Mouse (Mus musculus) forebrain, embryonic 12.5 days (tissue): ENCODE measurements around the gene Qpct. TPM values are rescaled to one million over a fixed set of nuclear protein-coding genes. Genes with fewer than 3 reads are reported as not detected.

Source experiments
- ATAC-seq: fragments of 200-750 bp; cut with Nextera tagmentation; 2 replicates; pipeline ENCODE4 v1.8.0; 2017; ENCODE audit warnings: moderate TSS enrichment; ENCODE audit not compliant: low FRiP score
- H3K27ac ChIP-seq: fragments of 300-500 bp; sonication (generic); 2 replicates; pipeline ENCODE4 v1.5.1; 2016; ENCODE audit warnings: mild to moderate bottlenecking
- H3K27me3 ChIP-seq: fragments of 300-500 bp; sonication (generic); 2 replicates; pipeline ENCODE4 v1.6.1; 2016; ENCODE audit warnings: mild to moderate bottlenecking
- H3K36me3 ChIP-seq: fragments of 300-500 bp; sonication (generic); replicated peaks from 2 replicates; pipeline ENCODE4 v1.6.1; 2016; ENCODE audit warnings: mild to moderate bottlenecking
- H3K4me1 ChIP-seq: fragments of 300-500 bp; sonication (generic); 2 replicates; pipeline ENCODE4 v1.6.1; 2016
- H3K4me2 ChIP-seq: fragments of 300-500 bp; sonication (generic); 2 replicates; pipeline ENCODE4 v1.6.1; 2016; ENCODE audit warnings: mild to moderate bottlenecking, moderate library complexity
- H3K4me3 ChIP-seq: fragments of 300-500 bp; sonication (generic); replicated peaks from 2 replicates; pipeline ENCODE4 v1.5.1; 2016; ENCODE audit warnings: mild to moderate bottlenecking
- H3K9ac ChIP-seq: fragments of 300-500 bp; sonication (generic); 2 replicates; pipeline ENCODE4 v1.6.1; 2016; ENCODE audit warnings: mild to moderate bottlenecking
- H3K9me3 ChIP-seq: fragments of 300-500 bp; sonication (generic); 2 replicates; pipeline ENCODE4 v1.6.1; 2016
- WGBS: fragments of 180-500 bp; shearing (Covaris S2); methylation state at CpG from one replicate; pipeline ENCODE4 v1.1.7; 2016; 5-methylcytosine and 5-hydroxymethylcytosine counted together
- polyA plus RNA-seq: library from polyadenylated mRNA; unstranded; fragments of >200 nt; fragmentation: Nextera tagmentation; extraction: Ambion mirVana; gene quantifications from 2 replicates; pipeline ENCODE4 v1.2.1, GENCODE M21; 2016

The Qpct gene
- polyA plus RNA-seq, 1 experiment from 2014 or later, result 8.8 TPM

DNA sequence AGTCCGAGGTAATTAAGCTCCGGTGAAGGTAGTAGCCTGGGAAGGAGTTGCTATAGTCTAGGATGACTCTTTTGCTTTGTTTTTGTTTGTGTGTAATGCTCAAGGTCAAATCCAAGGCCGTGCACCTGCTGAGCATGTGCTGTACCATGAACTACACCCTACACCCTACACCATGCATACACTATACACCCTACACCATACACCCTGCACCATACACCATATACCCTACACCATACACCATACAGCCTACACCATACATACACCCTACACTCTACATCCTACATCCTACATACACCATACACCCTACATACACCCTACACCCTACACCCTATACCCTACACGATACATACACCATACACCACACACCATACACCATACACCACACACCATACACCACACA, 18.9 kb upstream of the Qpct start:
- Histone ChIP-seq H3K4me1 (no peaks in the 10 kb centered on the region), H3K27ac (no peak overlapping the region), H3K4me2 (no peak overlapping the region), H3K27me3 (no peaks in the 10 kb centered on the region), H3K9me3 (no peaks in the 10 kb centered on the region), H3K9ac (no peak overlapping the region), H3K36me3 (no peaks in the 10 kb centered on the region), H3K4me3 (no peak overlapping the region)
- WGBS, result 79% methylated on average over 4 of the region's 4 CpGs
- no peak for ATAC-seq

DNA sequence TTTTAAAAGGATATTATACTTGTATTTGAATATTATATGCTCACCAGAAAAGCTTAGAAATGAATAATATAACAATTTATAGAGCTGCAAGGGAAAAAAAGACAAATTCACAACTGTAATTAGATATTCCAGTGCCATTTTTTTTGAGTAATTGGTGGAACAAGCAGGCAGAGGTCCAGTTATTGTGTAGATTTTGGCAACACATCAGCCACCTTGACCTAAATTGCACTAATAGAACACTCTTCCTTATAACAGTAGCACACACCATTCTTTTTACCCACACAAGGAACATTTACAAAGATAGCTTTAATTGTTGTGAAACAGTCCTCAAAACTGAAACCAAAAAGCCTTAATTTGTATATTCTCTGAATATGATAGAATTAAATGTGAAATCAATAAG, 12.0 kb upstream of the Qpct start:
- no peak for ATAC-seq
- no peaks in the 10 kb centered on the region for H3K9me3 ChIP-seq
- H3K4me3 ChIP-seq, result no peak overlapping the region
- no peak overlapping the region for H3K4me2 ChIP-seq
- H3K4me1 ChIP-seq, result no peaks in the 10 kb centered on the region
- H3K27me3 ChIP-seq, result no peaks in the 10 kb centered on the region
- no peak overlapping the region for H3K9ac ChIP-seq
- H3K27ac ChIP-seq, result no peak overlapping the region
- H3K36me3 ChIP-seq, result no peaks in the 10 kb centered on the region

DNA sequence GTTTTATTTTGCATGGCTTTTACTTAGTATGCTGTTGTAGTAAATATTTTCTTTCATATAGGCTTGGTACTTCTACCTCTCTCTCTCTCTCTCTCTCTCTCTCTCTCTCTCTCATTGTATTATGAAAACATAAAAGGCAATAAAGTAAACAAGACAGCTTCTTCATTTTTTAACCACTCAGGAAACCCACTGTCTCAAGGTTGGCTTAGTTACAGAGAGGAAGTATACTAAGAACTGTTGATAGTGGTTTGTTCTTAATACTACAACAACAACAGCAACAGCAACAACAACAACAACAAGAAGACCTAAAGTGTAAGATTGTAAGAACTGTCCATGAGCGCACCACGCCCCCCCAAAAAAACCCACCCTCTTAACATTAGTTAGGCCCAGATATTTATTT, 8.0 kb upstream of the Qpct start:
- Histone ChIP-seq H3K27ac (no peak overlapping the region), H3K4me3 (no peak overlapping the region), H3K9me3 (no peaks in the 10 kb centered on the region), H3K4me2 (no peak overlapping the region), H3K4me1 (no peaks in the 10 kb centered on the region), H3K36me3 (no peaks in the 10 kb centered on the region), H3K27me3 (no peaks in the 10 kb centered on the region), H3K9ac (no peak overlapping the region)
- WGBS, result 92% methylated on average over 2 of the region's 2 CpGs
- ATAC-seq, result no peak

DNA sequence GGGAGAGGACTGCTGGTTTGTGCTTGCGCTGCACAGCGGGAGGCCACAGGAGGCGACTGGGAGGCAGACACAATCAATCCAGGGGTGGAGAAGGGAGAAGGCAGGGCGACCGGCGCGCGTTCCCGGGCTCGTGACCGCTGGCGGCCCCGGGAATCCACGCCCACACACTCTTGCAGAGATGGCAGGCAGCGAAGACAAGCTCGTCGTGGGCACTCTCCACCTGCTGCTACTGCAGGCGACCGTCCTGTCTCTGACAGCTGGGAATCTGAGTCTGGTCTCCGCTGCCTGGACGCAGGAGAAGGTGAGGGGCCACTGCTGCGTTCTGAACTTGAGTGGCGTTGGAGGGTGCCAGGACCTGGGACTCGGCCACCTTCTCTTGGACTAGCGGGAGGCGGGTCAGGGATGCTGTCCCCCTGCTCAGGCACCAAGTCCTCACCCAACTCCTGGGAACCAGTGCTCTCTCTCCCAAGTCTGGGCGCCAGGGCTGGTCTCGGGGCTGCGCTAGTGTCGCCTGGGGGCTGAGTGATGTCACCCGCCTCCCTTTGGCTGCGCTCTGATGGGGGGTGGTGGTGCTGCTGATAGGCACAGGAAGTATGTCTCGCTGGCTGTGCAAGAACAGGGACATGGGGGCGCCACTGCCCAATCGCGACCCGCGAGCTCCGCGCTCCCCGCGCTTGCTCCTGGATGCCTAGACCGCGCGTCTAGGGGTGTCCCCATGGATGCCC, 544 bp downstream of the Qpct start:
- peak; percentile 92 for ATAC-seq
- H3K4me1 ChIP-seq, result no peaks in the 10 kb centered on the region
- H3K9me3 ChIP-seq, result no peaks in the 10 kb centered on the region
- peak overlapping the region; percentile 61 for H3K9ac ChIP-seq
- H3K36me3 ChIP-seq, result no peaks in the 10 kb centered on the region
- H3K4me3 ChIP-seq, result peak overlapping the region; percentile 60
- 0 out of 2 replicates have a peak overlapping the region, but pooled peaks have one; percentile 48 for H3K27ac ChIP-seq
- under 1% methylated on average over 45 of the region's 45 CpGs for WGBS
- peaks cover 14% of the 10 kb centered on the region for H3K27me3 ChIP-seq
- peak overlapping the region; percentile 94 for H3K4me2 ChIP-seq

DNA sequence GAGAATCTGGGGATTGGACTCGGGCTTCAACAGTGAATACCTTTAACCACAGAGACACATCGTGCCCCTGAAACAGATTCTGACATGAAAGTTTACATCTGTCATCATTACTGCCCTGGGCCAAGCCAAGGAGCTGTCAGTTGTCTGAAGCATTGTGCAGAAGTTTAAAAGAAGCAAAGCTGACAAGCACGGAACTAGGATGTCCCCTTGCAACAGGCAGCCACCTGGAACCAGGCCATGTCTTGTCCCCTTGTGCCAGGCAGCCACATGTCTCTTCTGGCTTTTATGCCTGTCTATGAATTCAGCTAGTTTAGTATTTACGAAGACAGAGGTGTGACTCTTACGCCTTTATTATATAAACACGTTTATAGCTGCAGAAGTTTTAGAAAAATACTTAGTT, 6.6 kb downstream of the Qpct start:
- no peaks in the 10 kb centered on the region for H3K9me3 ChIP-seq
- peaks cover 11% of the 10 kb centered on the region for H3K27me3 ChIP-seq
- H3K4me2 ChIP-seq, result no peak overlapping the region
- H3K4me1 ChIP-seq, result no peaks in the 10 kb centered on the region
- no peak overlapping the region for H3K9ac ChIP-seq
- no peaks in the 10 kb centered on the region for H3K36me3 ChIP-seq
- ATAC-seq, result no peak
- H3K27ac ChIP-seq, result no peak overlapping the region
- WGBS, result 79% methylated on average over 6 of the region's 6 CpGs
- no peak overlapping the region for H3K4me3 ChIP-seq

DNA sequence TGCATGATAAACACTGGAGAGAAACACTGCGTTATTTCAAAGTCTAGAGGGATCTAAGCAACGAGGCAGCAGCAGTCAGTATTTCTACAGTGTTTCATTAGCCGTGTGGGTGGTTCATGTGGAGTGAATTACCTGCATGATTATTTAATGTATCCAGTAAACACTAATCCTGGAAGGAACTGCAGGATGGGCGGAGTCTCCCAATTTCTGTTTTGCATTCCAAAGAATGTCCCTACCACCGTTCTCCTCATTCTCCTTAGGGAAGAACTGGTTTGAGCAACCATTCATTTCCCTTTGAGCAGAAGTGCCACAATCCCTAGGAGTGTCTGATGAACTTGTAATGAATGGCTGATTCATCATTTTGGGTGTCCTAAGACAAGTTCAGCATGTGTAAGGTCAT, 8.5 kb downstream of the Qpct start:
- Histone ChIP-seq H3K4me2 (no peak overlapping the region), H3K4me3 (no peak overlapping the region), H3K9ac (no peak overlapping the region), H3K27me3 (no peaks in the 10 kb centered on the region), H3K9me3 (no peaks in the 10 kb centered on the region), H3K27ac (no peak overlapping the region), H3K4me1 (no peaks in the 10 kb centered on the region), H3K36me3 (no peaks in the 10 kb centered on the region)
- ATAC-seq, result no peak
- 79% methylated on average over 5 of the region's 5 CpGs for WGBS

DNA sequence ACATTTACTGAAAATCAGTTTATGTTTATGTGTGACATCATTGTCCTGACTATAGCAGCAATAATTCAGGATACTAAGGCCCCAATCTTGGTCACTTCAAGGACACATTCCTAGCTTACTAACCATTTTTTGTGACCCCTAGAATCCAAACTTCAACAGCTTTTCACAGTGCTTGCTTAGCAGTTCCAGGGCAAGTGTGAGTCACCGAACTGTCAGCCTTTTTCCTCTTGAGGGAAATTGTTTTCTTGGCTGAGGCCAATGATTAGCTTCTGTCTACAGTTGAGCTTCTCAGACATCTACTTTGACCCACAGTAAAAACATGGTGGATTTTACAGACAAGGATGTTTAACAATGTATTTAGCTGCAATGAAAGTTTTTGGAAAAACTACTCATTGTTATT, 12.5 kb downstream of the Qpct start:
- ATAC-seq, result no peak
- WGBS, result 85% methylated on average over 1 of the region's 1 CpGs

DNA sequence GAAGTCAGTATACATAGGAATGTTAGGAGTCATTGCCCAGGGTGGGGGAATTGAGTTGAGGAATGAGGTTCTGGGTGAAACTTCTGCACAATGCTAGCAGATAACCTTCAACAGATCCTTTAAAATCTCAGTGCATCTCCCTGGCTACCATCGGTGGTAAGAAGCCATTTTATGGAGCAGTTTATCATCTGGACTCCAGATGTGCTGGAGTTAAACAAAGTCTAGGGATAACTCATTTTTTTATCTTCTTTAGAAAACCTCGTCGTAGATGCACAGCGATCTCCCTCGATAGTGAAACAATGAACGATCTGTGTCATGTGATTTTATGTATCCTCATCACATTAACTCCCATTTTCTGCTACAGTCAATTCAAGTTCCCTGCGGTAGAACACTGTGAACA, 16.9 kb downstream of the Qpct start:
- WGBS, result 76% methylated on average over 7 of the region's 7 CpGs
- Histone ChIP-seq H3K27me3 (no peaks in the 10 kb centered on the region), H3K9me3 (no peaks in the 10 kb centered on the region), H3K4me2 (no peak overlapping the region), H3K4me3 (no peak overlapping the region), H3K4me1 (no peaks in the 10 kb centered on the region), H3K9ac (no peak overlapping the region), H3K27ac (no peak overlapping the region), H3K36me3 (no peaks in the 10 kb centered on the region)
- no peak for ATAC-seq

More for the DNA sequence above, 12.5 kb downstream of the Qpct start:
- no peaks in the 10 kb centered on the region for H3K36me3 ChIP-seq
- no peaks in the 10 kb centered on the region for H3K27me3 ChIP-seq
- no peaks in the 10 kb centered on the region for H3K9me3 ChIP-seq
- no peak overlapping the region for H3K4me2 ChIP-seq
- H3K9ac ChIP-seq, result no peak overlapping the region
- H3K4me1 ChIP-seq, result no peaks in the 10 kb centered on the region
- H3K4me3 ChIP-seq, result no peak overlapping the region
- no peak overlapping the region for H3K27ac ChIP-seq

DNA sequence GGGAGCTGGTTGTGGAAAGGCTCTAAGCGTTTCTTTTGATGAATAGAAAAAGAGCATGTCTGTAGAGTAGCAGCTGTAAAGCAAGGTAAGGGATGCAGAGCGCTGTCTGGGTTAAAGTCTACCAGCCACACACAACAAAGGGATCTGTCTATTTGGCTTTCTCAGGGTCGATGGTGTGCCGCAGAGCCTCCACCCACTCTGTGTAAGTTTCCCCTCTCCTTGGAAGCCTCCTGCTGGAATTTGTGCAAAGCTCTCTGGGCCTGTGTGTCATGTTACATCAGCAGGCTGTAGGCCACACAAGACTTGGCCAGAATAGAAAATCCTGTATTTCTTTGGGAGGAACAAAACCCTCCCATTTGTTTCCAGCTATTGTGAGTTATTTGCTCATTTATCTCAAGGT, 17.3 kb downstream of the Qpct start:
- no peak for ATAC-seq
- no peaks in the 10 kb centered on the region for H3K36me3 ChIP-seq
- no peaks in the 10 kb centered on the region for H3K9me3 ChIP-seq
- no peak overlapping the region for H3K27ac ChIP-seq
- H3K4me2 ChIP-seq, result no peak overlapping the region
- H3K4me1 ChIP-seq, result no peaks in the 10 kb centered on the region
- H3K4me3 ChIP-seq, result no peak overlapping the region
- no peak overlapping the region for H3K9ac ChIP-seq
- no peaks in the 10 kb centered on the region for H3K27me3 ChIP-seq
- 42% methylated on average over 4 of the region's 4 CpGs for WGBS

DNA sequence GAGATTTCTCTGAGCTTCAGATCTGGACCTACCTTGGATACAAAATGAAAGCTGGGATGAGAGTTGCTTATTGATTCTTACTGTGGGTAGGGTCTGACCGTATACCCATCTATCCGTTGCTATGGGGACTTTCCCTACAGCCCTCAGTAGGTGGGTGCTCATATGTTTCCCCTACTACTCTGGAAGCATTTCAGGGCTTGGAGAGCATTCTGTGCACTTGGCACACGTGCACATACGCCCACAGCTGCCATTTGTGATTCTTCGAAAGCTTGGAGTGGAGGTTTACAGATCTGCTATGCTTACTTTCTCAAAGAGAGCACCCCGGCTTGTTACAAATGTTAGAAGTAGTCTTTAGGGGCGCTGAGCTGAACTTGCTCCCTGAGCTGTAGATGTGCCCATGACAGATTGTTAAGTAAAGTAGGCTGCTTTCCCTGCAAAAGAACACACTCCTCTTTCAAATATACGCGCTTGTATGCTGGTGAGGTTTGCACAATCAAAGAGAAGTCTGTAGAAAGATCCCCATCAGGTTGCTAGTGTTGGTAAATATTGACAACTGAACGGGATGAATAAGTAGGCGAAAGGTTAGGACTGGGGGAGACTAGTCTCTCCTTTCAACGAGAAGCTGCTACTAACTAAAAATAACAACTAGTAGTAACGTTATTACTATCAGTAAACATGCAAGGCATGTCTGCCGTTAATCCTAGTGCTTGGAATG, 18.2 kb downstream of the Qpct start:
- Histone ChIP-seq H3K4me3 (no peak overlapping the region), H3K4me2 (no peak overlapping the region), H3K36me3 (no peaks in the 10 kb centered on the region), H3K9me3 (no peaks in the 10 kb centered on the region), H3K27ac (no peak overlapping the region), H3K4me1 (no peaks in the 10 kb centered on the region), H3K9ac (no peak overlapping the region), H3K27me3 (no peaks in the 10 kb centered on the region)
- no peak for ATAC-seq
- 89% methylated on average over 14 of the region's 14 CpGs for WGBS

DNA sequence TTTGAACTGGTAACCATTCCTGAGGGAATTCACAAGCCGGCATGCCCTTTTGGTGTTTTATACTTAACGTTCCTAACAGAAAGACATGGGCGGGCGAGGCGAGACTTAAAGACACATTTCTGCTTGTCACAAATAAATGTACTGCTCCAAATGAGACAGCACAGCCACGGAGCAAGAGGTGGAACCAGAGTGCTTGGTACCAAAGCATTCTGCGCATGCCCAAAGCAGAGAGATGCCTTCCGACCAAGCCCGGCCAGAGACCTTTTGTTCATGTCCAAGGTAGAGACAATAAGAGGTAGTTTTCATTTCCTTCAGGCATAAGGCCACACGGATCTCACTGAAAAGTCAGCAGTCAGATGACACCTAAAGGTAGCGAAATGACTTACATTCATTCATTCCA, 20.2 kb downstream of the Qpct start:
- H3K4me1 ChIP-seq, result no peaks in the 10 kb centered on the region
- H3K36me3 ChIP-seq, result no peaks in the 10 kb centered on the region
- H3K4me2 ChIP-seq, result no peak overlapping the region
- no peak overlapping the region for H3K9ac ChIP-seq
- WGBS, result 80% methylated on average over 11 of the region's 11 CpGs
- no peaks in the 10 kb centered on the region for H3K9me3 ChIP-seq
- ATAC-seq, result no peak
- H3K4me3 ChIP-seq, result no peak overlapping the region
- H3K27ac ChIP-seq, result no peak overlapping the region
- no peaks in the 10 kb centered on the region for H3K27me3 ChIP-seq

DNA sequence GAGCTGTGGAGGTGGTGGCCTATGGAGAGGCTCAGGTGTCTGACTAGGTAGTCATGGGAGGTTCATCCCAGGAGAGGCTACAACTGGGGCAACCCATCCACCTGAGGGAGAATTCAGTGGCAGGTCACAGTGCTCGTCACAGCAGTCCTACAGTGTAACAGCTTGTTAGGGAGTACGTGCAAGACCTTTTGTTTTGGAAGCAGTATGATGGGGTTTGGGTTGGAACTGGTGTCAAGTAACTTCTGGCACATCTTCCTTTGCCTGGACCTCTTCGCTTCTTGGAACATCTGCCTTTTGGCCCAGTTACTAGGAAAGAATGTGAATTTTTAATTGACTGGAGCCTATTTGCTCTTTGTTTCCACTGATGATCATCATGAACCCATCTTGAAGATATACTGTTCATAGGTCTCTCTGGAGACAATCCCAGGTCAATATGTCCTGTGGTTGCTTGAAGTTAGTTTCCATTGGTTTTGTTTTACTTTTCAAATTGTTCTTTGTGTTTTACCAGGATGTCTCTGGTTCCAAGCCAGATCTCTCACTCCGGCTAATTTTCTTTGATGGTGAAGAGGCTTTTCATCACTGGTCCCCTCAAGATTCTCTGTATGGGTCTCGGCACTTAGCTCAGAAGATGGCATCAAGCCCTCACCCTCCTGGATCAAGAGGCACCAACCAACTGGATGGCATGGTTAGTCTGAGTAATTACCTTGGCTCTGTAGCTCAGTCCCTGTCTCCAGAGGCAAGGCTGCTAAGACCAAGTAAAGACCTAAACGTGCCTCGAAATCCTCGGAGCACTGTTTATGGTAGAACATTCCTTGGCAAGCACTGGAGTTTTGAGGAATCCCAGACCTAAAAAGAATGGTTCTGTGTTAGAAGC, 25.5 kb downstream of the Qpct start:
- ATAC-seq, result no peak
- Histone ChIP-seq H3K9me3 (no peaks in the 10 kb centered on the region), H3K36me3 (no peaks in the 10 kb centered on the region), H3K4me2 (no peak overlapping the region), H3K27ac (no peak overlapping the region), H3K9ac (no peak overlapping the region), H3K4me1 (no peaks in the 10 kb centered on the region), H3K4me3 (no peak overlapping the region), H3K27me3 (no peaks in the 10 kb centered on the region)
- WGBS, result 84% methylated on average over 8 of the region's 8 CpGs
